Mouse (Mus musculus): ENCODE data around the gene Tmem45a.

DNA sequence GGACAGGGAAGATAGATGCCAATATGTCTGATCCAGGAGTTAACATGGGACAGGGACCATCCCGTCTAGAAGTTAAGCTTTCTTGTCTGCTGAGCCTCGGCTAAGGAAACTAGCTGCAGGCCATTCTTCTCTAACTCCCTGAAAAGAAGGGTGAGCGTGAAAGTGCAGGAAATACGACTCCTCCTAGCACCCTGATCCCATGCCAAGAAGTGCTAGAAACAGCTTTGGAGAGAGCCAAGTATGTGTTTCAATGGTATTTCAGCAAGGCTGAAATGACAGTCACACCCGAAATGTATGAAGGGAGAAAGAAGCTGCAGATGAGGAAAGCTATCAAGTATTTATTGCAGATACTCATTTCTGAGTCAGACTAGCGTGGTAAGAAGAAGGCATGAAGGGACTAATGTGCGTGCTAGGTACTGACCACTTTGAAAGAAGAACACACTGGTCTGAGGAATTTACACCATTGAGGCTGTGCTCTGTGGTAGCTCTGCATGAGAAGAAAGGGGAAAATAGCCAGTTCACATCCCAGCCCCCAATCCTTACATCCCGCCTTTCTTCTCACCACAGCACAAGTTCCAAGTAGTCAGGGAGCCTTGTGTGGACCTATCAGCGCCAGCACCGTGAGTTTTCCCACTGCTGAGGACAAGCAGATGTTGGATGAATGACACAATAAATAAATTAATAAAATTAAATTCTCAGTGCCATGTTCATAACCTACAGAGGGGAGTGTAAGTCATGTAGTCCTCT is 33.0 kb downstream of the Tmem45a start:
- TF ChIP-seq POLR2A (IDR thresholded peaks at IDR 0.05; ENCODE audit: extremely low read depth, insufficient read depth, low read length) = no peak
- no peak for TF ChIP-seq CTCF (IDR thresholded peaks at IDR 0.05; ENCODE audit: extremely low read depth, insufficient read depth, low read length)
